Mouse (Mus musculus) adrenal gland, adult 8-10 months (tissue): Measurements from ENCODE around the gene Efcab9. TPM values are rescaled to one million over a fixed set of nuclear protein-coding genes. Genes with fewer than 3 reads are reported as not detected.

Experiments
- DNase-seq: peaks from one replicate; pipeline ENCODE4 v3.0.0; 2022
- total RNA-seq, 4 experiments: library from RNA; stranded (reverse); gene quantifications; 2 replicates each; pipeline ENCODE4 v1.2.4; 2022

Gene Efcab9
- total RNA-seq, 4 experiments from 2014 or later: 1.3 to 2.4 (median 1.6) TPM

GRCm38 (mm10) chr11:32555103-32555689, 23.3 kb upstream of the Efcab9 start:
- DNase-seq: no peak

GRCm38 (mm10) chr11:32554141-32555091, 22.5 kb upstream of the Efcab9 start:
- no peak for DNase-seq

- DNase-seq: no peak
Observed at GRCm38 (mm10) chr11:32553311-32554140, 21.6 kb upstream of the Efcab9 start.

GRCm38 (mm10) chr11:32552401-32553090, 20.7 kb upstream of the Efcab9 start:
- no peak for DNase-seq

GRCm38 (mm10) chr11:32551579-32552297, 19.9 kb upstream of the Efcab9 start:
- no peak for DNase-seq

GRCm38 (mm10) chr11:32551056-32551455, 19.2 kb upstream of the Efcab9 start:
- no peak for DNase-seq

- no peak for DNase-seq
Observed at GRCm38 (mm10) chr11:32550102-32550501, 18.2 kb upstream of the Efcab9 start.

GRCm38 (mm10) chr11:32549236-32549635, 17.4 kb upstream of the Efcab9 start:
- no peak for DNase-seq

GRCm38 (mm10) chr11:32548240-32548639, 16.4 kb upstream of the Efcab9 start:
- no peak for DNase-seq

- no peak for DNase-seq
Observed at GRCm38 (mm10) chr11:32547391-32547947, 15.6 kb upstream of the Efcab9 start.

- no peak for DNase-seq
Observed at GRCm38 (mm10) chr11:32546483-32546882, 14.6 kb upstream of the Efcab9 start.

GRCm38 (mm10) chr11:32545605-32546004, 13.7 kb upstream of the Efcab9 start:
- DNase-seq: no peak

- no peak for DNase-seq
Observed at GRCm38 (mm10) chr11:32544497-32544896, 12.6 kb upstream of the Efcab9 start.

- DNase-seq: no peak
Observed at GRCm38 (mm10) chr11:32544041-32544440, 12.2 kb upstream of the Efcab9 start.

GRCm38 (mm10) chr11:32542687-32543411, 11.0 kb upstream of the Efcab9 start:
- peak; percentile 18 for DNase-seq

- no peak for DNase-seq
Observed at GRCm38 (mm10) chr11:32542181-32542580, 10.3 kb upstream of the Efcab9 start.

- DNase-seq: no peak
Observed at GRCm38 (mm10) chr11:32540463-32540862, 8.6 kb upstream of the Efcab9 start.

- no peak for DNase-seq
Observed at GRCm38 (mm10) chr11:32539717-32540116, 7.8 kb upstream of the Efcab9 start.

- DNase-seq: no peak
Observed at GRCm38 (mm10) chr11:32538846-32539245, 7.0 kb upstream of the Efcab9 start.

GRCm38 (mm10) chr11:32538435-32538834, 6.6 kb upstream of the Efcab9 start:
- no peak for DNase-seq
